Mouse (Mus musculus) forebrain, embryonic 16.5 days (tissue): ENCODE measurements at regions not wholly inside any gene's neighbourhood (a gene's known extent, or its start where the extent isn't known, plus 50 kb on each side); places are given as distances from the start of the nearest gene placed in this dataset.

Experiments used
- ATAC-seq: fragments of 200-750 bp; cut with Nextera tagmentation; 2 replicates; pipeline ENCODE4 v1.8.0; 2017; ENCODE audit warnings: mild to moderate bottlenecking, moderate library complexity
- H3K27ac ChIP-seq: fragments of 300-500 bp; sonication (generic); 2 replicates; pipeline ENCODE4 v1.5.1; 2014; ENCODE audit warnings: low read length, control low read depth
- H3K27me3 ChIP-seq: fragments of 300-500 bp; sonication (generic); replicated peaks from 2 replicates; pipeline ENCODE4 v1.6.1; 2014; ENCODE audit warnings: low read length; ENCODE audit not compliant: control insufficient read depth, insufficient read depth
- H3K36me3 ChIP-seq: fragments of 300-500 bp; sonication (generic); 2 replicates; pipeline ENCODE4 v1.6.1; 2014; ENCODE audit not compliant: control insufficient read depth, insufficient read depth
- H3K4me1 ChIP-seq: fragments of 300-500 bp; sonication (generic); replicated peaks from 2 replicates; pipeline ENCODE4 v1.6.1; 2014; ENCODE audit warnings: low read length; ENCODE audit not compliant: control insufficient read depth, insufficient read depth
- H3K4me2 ChIP-seq: fragments of 300-500 bp; sonication (generic); 2 replicates; pipeline ENCODE4 v1.6.1; 2014; ENCODE audit warnings: mild to moderate bottlenecking, low read length, control low read depth
- H3K4me3 ChIP-seq: fragments of 300-500 bp; sonication (generic); replicated peaks from 2 replicates; pipeline ENCODE4 v1.5.1; 2014; ENCODE audit warnings: mild to moderate bottlenecking, low read length, control low read depth
- H3K9ac ChIP-seq: fragments of 300-500 bp; sonication (generic); replicated peaks from 2 replicates; pipeline ENCODE4 v1.6.1; 2014; ENCODE audit warnings: low read depth, low read length, control low read depth
- H3K9me3 ChIP-seq: fragments of 300-500 bp; sonication (generic); 2 replicates; pipeline ENCODE4 v1.6.1; 2016; ENCODE audit warnings: low read length; ENCODE audit not compliant: control insufficient read depth
- WGBS: fragments of 180-500 bp; shearing (Covaris S2); extraction: QIAGEN DNeasy Blood & Tissue Kit; methylation state at CpG from one replicate; pipeline ENCODE4 v1.1.7; 2014; 5-methylcytosine and 5-hydroxymethylcytosine counted together

- Histone ChIP-seq H3K4me2 (no peak overlapping the region), H3K4me1 (no peaks in the 10 kb centered on the region), H3K27ac (no peak overlapping the region), H3K9ac (no peak overlapping the region), H3K4me3 (no peak overlapping the region), H3K9me3 (no peaks in the 10 kb centered on the region), H3K36me3 (no peaks in the 10 kb centered on the region), H3K27me3 (no peaks in the 10 kb centered on the region)
- no peak for ATAC-seq
- 81% methylated on average over 3 of the region's 3 CpGs for WGBS
Measured at GRCm38 (mm10) chr10:118501571-118501970, 60.7 kb downstream of the Ifng start.

DNA sequence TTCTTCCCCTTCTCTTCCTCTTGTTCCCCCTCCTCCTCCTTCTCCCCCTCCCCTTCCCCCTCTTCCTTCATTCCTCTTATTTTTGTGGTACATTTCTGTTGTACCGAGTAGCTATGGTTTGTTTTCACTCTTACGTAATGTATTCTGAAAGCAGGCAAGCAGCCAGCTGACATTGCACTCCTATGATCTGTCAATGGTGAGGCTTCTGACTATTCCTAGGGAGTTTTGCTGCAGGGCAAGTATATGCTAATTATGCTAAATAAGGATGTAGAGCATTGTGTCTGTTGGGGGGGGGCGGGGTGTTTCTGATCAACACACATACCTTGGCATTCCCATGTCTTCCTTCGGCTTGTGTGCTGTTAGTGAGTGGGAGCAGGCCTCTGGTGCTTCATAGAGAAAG is 64.0 kb downstream of the Ifng start:
- Histone ChIP-seq H3K9ac (no peak overlapping the region), H3K4me1 (no peaks in the 10 kb centered on the region), H3K4me3 (no peak overlapping the region), H3K4me2 (no peak overlapping the region), H3K27ac (no peak overlapping the region), H3K9me3 (no peaks in the 10 kb centered on the region), H3K27me3 (no peaks in the 10 kb centered on the region), H3K36me3 (no peaks in the 10 kb centered on the region)
- WGBS, result 33% methylated on average over 4 of the region's 4 CpGs
- no peak for ATAC-seq

DNA sequence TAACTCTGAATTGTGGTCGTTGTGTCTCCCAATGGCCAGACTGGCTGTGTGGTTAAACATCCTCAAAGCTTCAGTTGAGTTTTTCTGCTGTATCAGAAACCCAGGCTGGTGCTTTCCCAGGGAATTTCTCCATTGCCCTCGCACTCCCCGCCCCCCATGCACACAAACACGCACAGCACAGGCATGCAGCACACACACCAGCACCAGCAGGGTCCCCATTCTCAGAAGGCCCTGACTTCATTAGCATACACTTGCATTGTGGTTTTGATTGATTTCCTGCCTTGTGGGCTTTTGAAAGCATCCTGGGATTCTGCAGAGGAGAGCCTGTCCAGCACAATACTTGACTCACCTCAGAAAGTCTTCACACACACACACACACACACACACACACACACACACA is 65.3 kb downstream of the Ifng start:
- Histone ChIP-seq H3K4me3 (no peak overlapping the region), H3K9ac (no peak overlapping the region), H3K27me3 (no peaks in the 10 kb centered on the region), H3K4me1 (no peaks in the 10 kb centered on the region), H3K27ac (no peak overlapping the region), H3K36me3 (no peaks in the 10 kb centered on the region), H3K4me2 (no peak overlapping the region), H3K9me3 (no peaks in the 10 kb centered on the region)
- ATAC-seq, result no peak
- WGBS, result 31% methylated on average over 4 of the region's 4 CpGs

GRCm38 (mm10) chr10:118507630-118508029 is 66.8 kb downstream of the Ifng start:
- H3K9me3 ChIP-seq, result no peaks in the 10 kb centered on the region
- no peak overlapping the region for H3K9ac ChIP-seq
- H3K4me3 ChIP-seq, result no peak overlapping the region
- no peak overlapping the region for H3K4me2 ChIP-seq
- no peak overlapping the region for H3K27ac ChIP-seq
- ATAC-seq, result no peak
- no peaks in the 10 kb centered on the region for H3K4me1 ChIP-seq
- no peaks in the 10 kb centered on the region for H3K36me3 ChIP-seq
- no peaks in the 10 kb centered on the region for H3K27me3 ChIP-seq
- WGBS, result 50% methylated on average over 2 of the region's 2 CpGs

- 99% methylated on average over 3 of the region's 3 CpGs for WGBS
- Histone ChIP-seq H3K9me3 (no peaks in the 10 kb centered on the region), H3K27ac (no peak overlapping the region), H3K9ac (no peak overlapping the region), H3K4me1 (no peaks in the 10 kb centered on the region), H3K4me2 (no peak overlapping the region), H3K36me3 (no peaks in the 10 kb centered on the region), H3K27me3 (no peaks in the 10 kb centered on the region), H3K4me3 (no peak overlapping the region)
- no peak for ATAC-seq
Measured at GRCm38 (mm10) chr10:118516839-118517238, 76.0 kb downstream of the Ifng start.

DNA sequence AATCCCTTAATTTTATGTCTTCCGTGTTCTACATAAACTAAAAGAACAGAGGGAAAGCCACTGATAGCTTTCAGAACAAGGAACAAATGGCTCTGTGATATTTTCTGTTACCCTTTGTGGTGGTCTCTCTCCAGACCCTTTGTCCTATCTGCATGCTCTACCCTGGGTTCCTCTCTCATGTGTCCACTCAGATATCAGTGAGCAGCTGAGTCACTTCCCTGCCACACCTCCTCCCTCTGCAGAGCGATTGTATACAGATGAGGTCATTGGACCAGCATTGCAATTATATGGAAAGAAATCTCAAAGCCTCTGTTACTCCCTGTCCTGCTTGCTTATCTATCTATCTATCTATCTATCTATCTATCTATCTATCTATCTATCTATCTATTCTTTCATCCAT is 77.1 kb downstream of the Ifng start:
- Histone ChIP-seq H3K9ac (no peak overlapping the region), H3K27ac (no peak overlapping the region), H3K27me3 (no peaks in the 10 kb centered on the region), H3K4me1 (no peaks in the 10 kb centered on the region), H3K36me3 (no peaks in the 10 kb centered on the region), H3K9me3 (no peaks in the 10 kb centered on the region), H3K4me3 (no peak overlapping the region), H3K4me2 (no peak overlapping the region)
- 88% methylated on average over 2 of the region's 2 CpGs for WGBS
- ATAC-seq, result no peak

- no peak for ATAC-seq
- Histone ChIP-seq H3K27ac (no peak overlapping the region), H3K27me3 (no peaks in the 10 kb centered on the region), H3K9me3 (no peaks in the 10 kb centered on the region), H3K36me3 (no peaks in the 10 kb centered on the region), H3K9ac (no peak overlapping the region), H3K4me3 (no peak overlapping the region), H3K4me2 (no peak overlapping the region), H3K4me1 (no peaks in the 10 kb centered on the region)
- WGBS, result 7% methylated on average over 1 of the region's 1 CpGs
Measured at GRCm38 (mm10) chr10:118545966-118546365, 105.1 kb downstream of the Ifng start.

DNA sequence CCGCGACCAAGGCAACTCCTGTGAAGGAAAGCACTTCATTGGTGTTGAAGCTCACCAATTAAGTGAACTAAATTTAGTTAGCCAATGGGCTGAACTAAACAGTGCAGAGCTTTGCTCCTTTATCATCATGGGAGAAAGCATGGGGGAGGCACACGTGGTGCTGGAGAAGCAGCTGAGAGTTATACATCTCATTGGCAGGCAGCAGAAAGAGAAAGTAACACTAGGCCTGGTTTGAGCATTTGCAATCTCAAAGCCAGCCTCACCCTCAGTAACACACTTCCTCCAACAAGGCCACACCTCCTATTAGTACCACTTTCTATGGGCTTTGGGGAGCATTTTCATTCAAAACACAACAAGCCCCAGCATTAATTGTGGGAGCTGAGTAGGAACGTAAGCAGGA is 109.4 kb downstream of the Ifng start:
- no peak overlapping the region for H3K4me2 ChIP-seq
- no peaks in the 10 kb centered on the region for H3K36me3 ChIP-seq
- WGBS, result 79% methylated on average over 4 of the region's 4 CpGs
- no peaks in the 10 kb centered on the region for H3K27me3 ChIP-seq
- no peak overlapping the region for H3K9ac ChIP-seq
- no peak for ATAC-seq
- no peak overlapping the region for H3K27ac ChIP-seq
- H3K4me3 ChIP-seq, result no peak overlapping the region
- H3K4me1 ChIP-seq, result no peaks in the 10 kb centered on the region
- no peaks in the 10 kb centered on the region for H3K9me3 ChIP-seq

- 72% methylated on average over 6 of the region's 6 CpGs for WGBS
- Histone ChIP-seq H3K4me3 (no peak overlapping the region), H3K27me3 (no peaks in the 10 kb centered on the region), H3K4me2 (no peak overlapping the region), H3K27ac (no peak overlapping the region), H3K36me3 (no peaks in the 10 kb centered on the region), H3K9me3 (no peaks in the 10 kb centered on the region), H3K9ac (no peak overlapping the region), H3K4me1 (no peaks in the 10 kb centered on the region)
- no peak for ATAC-seq
Measured at GRCm38 (mm10) chr10:118558848-118559247, 118.0 kb downstream of the Ifng start.

- Histone ChIP-seq H3K4me2 (peak overlapping the region; percentile 2), H3K9me3 (no peaks in the 10 kb centered on the region), H3K36me3 (no peaks in the 10 kb centered on the region), H3K27ac (no peak overlapping the region), H3K4me3 (no peak overlapping the region), H3K4me1 (0 out of 2 replicates have a peak, but pooled peaks cover 2% of the 10 kb centered on the region), H3K27me3 (no peaks in the 10 kb centered on the region), H3K9ac (no peak overlapping the region)
- ATAC-seq, result no peak
- 58% methylated on average over 8 of the region's 8 CpGs for WGBS
Measured at GRCm38 (mm10) chr10:118564041-118564440, 123.2 kb downstream of the Ifng start.
